Mouse (Mus musculus): ENCODE results near the gene Exoc6b.

Exoc6b gene

DNA sequence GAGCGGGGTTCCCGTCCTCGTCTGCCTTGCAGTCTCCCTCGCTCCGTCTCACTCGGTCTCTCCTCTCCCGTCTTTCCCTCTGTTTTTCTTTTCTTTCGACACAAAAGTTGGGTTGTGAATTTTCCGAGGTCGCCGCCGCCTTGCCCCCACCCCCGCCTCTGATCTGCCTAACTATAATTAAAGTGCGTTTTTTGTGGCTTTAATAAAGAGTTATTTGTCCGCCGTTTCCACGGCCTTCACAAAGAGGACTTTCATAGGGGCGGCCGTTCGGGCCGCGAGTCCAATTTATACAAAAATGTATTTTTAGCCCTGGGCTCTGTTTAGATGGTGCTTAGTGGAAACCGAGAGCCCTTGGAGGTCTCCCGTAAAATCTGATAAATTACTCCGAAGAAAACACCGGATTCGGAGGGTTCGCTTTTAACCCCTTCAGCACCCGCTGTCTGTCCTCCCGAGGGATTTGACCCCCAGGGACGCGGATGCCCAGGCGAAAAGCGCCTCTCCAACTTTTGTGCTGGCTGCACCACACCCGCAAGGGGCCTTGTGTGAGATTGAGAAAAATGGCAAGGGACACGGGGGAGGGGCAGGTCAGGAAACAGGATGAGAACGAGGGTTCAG, 483.5 kb downstream of the Exoc6b start:
- DNase-seq (ENCODE audit: low read depth) = no peak

DNA sequence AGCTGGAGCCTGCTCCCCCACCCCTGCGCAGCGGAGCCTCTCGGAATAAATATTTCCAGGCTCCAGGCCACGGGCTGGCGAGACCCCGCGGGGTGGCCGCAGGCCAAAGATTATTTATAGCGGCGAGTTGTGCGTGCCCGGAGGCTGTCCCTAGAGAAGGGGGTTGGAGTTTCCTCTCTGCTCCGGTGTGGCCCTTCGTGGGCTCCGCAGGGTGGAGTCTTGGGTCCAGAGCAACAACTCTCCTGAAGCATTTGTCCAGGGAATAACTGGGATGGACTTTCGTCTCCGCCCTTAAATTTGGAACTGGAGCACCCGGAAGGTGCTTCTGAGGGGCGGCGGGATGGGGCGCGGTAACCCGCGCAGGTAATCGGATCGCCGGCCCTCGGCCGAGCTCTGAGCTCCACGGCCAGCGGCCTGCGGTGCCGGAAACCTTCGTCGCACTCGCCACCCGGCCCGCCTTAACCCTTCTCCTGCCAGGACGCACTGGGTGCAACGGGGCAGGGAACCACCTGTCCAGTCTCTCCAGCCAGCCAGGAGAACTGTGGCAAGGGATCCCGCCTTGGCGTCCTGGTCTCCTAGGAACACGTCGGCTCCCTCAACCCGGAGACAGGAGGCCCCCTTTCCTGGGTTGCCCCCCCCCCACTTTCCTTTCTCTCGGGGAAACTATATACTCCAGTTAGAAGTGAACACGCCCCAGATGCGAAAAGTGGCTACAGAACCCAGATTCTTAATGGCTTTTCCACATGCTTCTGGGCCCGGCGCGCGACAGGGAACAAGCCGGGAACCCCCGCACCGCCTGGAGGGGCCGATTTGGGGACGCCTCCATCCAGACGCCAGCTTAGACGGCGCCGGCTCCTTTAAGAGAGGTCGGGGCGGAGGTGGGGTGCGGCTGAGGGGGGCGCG, 484.3 kb downstream of the Exoc6b start:
- DNase-seq (ENCODE audit: low read depth) = no peak

DNA sequence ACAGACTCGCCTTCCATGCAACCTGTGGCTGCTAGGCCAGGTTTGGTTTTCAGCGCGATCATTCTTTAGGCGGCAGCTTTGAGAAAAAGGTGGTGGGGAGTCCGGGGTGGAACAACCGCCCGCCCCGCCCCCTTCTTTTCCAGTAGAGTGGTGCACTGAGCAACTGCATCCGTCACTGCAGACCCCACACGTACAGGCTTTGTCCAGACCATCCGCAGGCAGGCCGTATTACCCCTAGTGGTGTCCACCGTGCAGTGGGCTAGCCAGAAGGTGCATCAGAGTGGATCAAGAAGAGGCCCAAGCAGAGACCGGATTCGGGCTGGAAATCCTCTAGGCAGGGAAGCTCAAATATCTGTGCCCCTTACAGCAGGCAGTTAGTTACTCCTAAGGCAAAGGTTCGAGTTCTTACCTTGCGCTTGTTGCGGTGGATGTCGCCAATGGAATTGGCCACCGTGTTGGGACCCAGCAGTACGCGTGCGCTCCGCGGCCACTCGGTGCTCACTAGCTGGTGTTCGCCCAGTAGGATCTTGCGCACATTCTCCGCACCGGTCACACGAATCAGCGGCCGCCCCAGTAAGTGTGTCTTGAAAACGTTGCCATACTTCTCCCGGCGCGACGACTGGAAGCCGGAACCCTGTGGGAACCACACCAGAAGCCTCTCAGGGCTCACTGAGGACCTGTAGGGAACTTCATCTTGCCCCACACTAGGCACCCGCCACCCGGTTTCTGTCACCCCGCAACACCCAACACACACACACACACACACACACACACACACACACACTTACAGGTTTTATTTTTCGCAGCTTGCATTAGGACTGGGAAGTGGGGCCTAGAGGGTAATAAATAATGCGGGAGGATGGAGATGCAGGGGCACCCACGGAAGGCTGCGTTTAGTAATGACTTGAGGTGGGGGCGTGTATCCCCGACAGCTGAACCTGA, 485.2 kb downstream of the Exoc6b start:
- DNase-seq (ENCODE audit: low read depth) = no peak

DNA sequence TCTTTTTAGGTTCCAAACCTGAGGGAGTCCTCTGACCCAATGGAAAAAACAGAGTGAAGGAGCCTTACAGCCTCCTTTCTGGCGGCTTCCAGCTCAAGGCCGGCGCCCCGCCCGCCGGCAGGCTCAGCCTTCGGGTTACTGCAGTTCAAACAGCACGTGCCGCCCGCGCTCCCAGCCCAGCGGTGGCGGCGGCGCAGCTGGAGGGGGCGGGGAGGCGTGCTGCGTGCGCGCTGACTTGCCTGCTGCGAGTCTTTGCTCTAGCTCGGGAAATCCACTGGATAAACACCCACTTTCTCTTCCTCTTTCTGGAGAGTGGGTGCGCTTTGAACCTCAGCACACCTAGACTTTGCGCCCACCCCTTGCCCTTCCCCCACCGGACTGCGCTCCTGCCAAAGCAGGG, 485.9 kb downstream of the Exoc6b start:
- peak; percentile 17 for DNase-seq (ENCODE audit: low read depth)

DNA sequence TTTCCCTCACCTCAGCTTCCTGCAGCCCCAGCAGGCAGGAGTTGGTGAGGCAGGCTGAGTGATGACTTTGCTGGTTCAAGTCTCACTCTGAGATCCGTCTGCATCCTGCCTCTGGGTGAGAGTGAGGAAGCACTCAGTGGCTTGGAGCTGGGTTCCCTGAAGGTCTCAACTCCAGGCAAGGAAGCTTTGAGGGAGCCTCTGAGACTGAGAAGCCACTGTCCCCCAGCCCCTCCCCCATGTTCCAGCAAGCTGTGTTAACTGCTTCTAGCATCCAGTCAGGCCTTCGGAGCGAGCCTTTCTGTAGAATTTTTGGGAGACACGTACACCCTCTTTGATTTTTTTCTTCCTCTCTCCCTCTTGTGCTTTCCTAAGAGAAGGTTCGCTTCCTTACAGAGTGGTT, 486.5 kb downstream of the Exoc6b start:
- DNase-seq (ENCODE audit: low read depth) = no peak

DNA sequence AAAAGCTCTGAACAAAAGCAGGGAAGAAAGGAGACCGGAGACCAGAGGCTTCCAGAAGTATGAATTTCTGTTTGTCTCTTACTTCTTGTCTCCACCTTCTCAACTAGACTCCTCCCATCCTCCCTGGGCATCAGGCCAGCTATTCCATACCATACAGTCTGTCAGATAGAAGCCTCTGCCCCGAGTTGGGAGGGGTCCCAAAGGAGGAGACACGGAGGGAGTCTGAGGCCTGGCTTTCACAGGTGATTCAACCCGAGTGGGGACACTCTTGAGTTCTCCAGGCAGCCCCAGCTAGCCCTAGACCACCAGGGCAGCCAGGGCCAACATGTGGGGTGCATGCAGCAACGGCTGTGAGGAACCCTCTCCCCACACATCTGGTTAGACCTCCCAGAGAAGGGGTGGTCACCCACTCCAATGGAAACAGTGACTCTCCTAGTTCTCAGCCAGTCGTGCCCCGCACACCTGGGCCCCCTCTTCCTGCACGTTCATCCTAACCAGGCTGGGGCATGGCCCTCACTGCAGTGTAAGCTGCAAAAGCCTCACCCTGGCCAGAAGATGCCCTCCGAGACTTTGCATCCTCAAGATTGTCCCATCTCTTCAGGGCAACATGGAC, 487.4 kb downstream of the Exoc6b start:
- DNase-seq (ENCODE audit: low read depth) = no peak

DNA sequence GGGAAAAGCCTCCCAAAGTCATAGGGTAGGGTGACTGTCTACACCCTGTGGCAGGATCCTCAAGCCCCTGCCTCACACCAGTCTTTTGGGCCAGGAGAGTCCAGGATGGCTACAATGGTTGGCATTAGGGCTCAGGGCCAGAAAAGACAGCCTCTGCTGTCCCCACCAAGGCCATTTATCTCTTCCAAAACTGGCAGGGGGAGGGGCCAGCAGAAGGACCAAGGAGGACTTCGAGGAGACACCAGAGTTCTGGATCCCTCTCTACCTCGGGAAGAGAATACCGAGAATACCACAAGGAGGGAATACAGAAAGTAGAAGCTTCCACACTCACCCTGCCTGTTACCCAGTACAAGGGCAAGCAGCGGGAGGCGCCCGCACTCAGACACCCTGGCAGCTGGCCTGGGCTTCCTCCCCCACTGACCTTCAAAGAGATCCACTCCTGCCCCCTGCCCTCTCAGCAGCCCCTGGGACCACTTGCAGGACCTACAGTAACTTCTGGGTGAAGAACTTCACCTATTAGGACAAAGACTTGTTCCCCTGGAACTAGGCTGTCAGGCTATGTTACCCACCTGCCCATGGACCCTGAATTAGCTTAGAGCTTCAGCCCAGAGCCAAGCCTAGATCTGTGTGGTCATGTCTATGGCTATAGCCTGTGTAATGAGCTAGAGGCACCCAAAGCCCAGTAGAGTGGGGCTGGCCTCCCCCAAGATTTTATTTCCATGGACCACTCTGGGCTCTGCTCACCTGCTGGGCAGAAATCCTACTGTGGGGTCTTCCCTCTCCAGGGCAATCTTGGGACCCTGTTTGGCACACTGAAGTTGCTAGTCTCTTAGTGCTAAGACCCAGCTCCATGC, 488.1 kb downstream of the Exoc6b start:
- no peak for DNase-seq (ENCODE audit: low read depth)

DNA sequence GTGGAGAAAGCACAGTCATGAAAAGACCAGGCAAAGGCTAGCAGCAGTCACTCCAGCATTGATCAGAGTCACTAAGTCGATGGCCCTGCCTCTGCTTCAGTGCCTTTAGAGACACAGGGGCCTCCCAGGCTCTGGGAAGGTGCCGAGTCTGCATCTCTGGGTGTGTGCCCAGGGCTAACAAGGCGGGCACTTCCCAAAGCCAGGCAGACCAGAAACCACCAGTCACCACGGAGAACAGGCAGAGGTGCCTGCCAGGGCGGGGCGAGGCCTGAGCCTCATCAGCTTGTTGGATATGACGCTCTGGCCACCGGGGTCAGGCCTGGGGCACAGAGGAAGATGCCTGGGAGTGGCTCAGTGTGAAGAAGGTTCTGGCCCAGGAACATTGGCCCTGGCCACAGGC, 489.8 kb downstream of the Exoc6b start:
- DNase-seq (ENCODE audit: low read depth) = no peak

DNA sequence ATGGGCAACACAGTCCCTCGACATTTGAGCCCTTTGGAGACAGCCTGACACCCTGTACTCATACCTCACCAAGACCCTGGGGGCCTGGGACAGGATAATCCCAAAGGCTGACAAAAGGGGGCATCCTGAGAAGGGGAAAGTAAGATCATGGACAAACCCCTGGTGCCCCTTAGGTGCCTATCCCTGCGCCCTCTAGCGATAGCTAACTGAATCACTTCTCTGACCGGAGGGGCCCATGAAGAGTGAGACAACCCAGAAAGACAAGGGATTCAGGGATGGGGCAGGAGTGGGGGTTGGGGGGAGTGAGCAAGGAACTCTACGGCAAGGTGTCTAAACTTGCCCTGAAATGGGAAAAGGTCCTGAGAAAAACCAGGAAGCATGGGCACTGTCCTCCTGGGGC, 490.4 kb downstream of the Exoc6b start:
- DNase-seq (ENCODE audit: low read depth) = peak; percentile 34

DNA sequence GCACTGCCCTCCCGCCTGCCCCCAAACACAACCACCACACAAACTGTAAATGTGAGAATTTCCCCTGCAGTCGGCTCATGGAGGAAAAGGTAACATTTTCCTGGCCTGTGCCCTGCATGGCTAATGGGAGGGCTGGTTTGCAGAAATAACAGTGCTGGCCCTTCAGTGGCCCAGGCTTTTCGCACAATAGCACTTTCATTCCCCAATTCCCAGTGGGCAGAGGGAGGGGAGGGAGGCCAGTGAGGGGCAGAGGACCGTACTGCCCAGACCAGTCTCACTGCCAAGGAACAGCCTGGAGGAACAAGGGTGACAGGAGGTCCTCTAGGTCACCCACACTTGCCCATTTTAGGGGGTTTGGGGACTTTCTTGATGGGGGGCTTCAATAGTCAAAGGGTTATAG, 491.4 kb downstream of the Exoc6b start:
- DNase-seq (ENCODE audit: low read depth) = no peak

DNA sequence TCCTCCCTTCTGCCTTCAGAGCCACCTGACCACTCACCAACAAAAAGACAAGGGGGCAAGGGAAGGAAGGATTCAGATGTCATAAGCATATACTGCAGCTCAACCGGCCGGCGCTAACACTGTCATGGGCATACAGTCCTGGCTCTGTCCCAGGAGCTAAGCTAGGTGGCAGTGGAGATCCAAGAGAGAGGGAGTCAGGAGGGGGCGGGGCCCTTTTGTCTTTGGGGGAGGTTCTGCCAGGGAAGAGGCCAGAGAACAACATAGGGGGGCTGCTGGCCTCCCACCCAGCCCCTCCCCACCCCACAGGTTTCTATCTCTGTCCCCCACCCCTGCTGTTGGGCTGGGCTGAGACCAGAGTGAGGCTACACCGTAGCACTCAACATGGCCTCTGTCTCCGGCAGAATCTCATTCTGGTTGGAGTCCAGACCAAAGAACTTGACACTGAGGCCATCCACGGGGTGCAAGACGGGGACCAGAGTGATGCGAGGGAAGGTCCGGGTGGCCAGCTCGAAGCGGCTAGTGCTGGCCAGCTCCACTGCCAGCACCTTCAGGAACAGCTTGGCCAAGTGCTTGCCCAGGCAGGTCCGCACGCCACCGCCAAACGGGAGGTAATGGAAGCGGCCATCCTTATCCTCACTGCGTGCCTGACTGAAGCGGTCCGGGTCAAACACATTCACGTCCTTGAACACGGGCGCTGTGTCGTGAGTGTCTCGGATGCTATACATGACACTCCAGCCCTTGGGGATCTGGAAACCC, 495.2 kb downstream of the Exoc6b start:
- DNase-seq (ENCODE audit: low read depth) = no peak

DNA sequence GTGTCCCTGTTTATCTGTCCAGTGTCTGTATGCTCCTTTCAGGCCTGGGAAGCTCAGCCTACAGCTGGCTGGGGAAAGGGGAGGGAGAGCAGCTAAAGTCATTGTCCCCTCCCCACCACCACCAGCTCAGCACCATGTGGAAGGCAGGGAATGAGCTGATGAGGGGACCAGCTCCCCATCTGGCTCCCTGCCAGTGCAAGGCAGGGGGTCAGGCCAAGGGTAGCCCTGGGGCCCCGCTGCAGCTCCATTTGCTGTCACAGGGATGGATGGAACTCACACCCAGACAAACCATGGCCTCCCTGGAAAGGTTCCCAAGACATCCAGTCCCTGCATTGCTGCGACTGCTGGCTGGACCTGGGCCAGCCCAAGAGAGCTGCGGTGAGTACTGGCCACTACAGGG, 499.3 kb downstream of the Exoc6b start:
- DNase-seq (ENCODE audit: low read depth) = no peak

DNA sequence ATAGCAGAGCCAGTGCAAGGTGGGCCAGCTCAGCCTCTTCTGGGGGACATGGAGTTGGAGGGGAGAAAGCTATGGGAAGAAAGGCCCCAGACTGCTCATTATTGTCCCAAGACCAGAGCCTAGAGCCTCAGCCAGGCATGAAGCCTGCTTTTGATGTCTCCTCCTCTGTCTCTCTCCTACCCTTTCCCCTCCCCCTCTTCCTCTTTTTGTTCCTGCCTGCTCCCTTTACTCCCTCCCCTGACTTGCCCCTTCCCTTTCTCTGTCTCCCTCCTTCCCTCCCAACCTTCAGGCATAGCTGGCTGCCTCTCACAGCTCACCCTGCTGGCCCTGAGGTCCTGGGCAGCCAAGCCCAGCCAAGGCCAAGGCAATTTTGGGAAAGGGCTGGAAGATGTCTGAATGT, 499.7 kb downstream of the Exoc6b start:
- DNase-seq (ENCODE audit: low read depth) = no peak

DNA sequence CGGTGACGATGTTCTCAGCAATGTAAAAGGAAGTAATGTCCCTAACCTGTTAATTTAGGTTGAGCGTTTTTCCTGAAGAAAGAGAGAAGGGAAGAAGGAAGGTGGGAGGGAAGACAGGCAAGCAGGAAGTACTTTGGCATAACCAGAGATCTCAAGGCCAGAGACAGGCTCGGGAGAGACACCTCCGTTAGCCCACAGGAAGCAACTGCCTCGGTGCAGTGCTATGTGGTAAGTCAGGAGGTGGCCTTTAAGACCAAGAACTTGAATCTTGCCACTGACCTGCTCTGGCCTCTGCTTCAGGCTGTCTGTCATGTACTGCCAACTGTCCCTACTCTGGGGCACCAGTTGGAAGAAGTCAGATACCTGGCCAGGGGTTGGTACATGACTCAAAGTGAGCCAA, 500.4 kb downstream of the Exoc6b start:
- DNase-seq (ENCODE audit: low read depth) = no peak
